Mouse (Mus musculus): ENCODE measurements around the gene Defb45.

Defb45 gene

GRCm38 (mm10) chr2:152599299-152599698 is at the start of gene Defb45:
Gene Defb45, minus strand, starts transcription at chr2:152599399.
- DNase-seq (ENCODE audit: low spot score in 2 of 2): no peak

- no peak for DNase-seq (ENCODE audit: low spot score in 2 of 2)
These were observed 40.4 kb upstream of the Defb45 start for GRCm38 (mm10) chr2:152639406-152640113.

GRCm38 (mm10) chr2:152638865-152639264 is 39.7 kb upstream of the Defb45 start:
- DNase-seq (ENCODE audit: low spot score in 2 of 2): no peak

- no peak for DNase-seq (ENCODE audit: low spot score in 2 of 2)
These were observed 38.2 kb upstream of the Defb45 start for GRCm38 (mm10) chr2:152637381-152637780.

- DNase-seq (ENCODE audit: low spot score in 2 of 2): no peak
These were observed 37.8 kb upstream of the Defb45 start for GRCm38 (mm10) chr2:152637006-152637322.

GRCm38 (mm10) chr2:152636246-152637005 is 37.2 kb upstream of the Defb45 start:
- peak; percentile 11 to 27 for DNase-seq (ENCODE audit: low spot score in 2 of 2)

GRCm38 (mm10) chr2:152634311-152634710 is 35.1 kb upstream of the Defb45 start:
- no peak for DNase-seq (ENCODE audit: low spot score in 2 of 2)

GRCm38 (mm10) chr2:152633334-152633733 is 34.1 kb upstream of the Defb45 start:
- no peak for DNase-seq (ENCODE audit: low spot score in 2 of 2)

- no peak for DNase-seq (ENCODE audit: low spot score in 2 of 2)
These were observed 30.7 kb upstream of the Defb45 start for GRCm38 (mm10) chr2:152629904-152630303.

GRCm38 (mm10) chr2:152629239-152629638 is 30.0 kb upstream of the Defb45 start:
- DNase-seq (ENCODE audit: low spot score in 2 of 2): no peak

GRCm38 (mm10) chr2:152628066-152628465 is 28.9 kb upstream of the Defb45 start:
- DNase-seq (ENCODE audit: low spot score in 2 of 2): no peak

GRCm38 (mm10) chr2:152626774-152627591 is 27.8 kb upstream of the Defb45 start, which contains the start of gene Rem1:
Gene Rem1, plus strand, starts transcription at chr2:152626951.
- no peak for DNase-seq (ENCODE audit: low spot score in 2 of 2)

- no peak for DNase-seq (ENCODE audit: low spot score in 2 of 2)
These were observed 26.1 kb upstream of the Defb45 start for GRCm38 (mm10) chr2:152625256-152625655.

GRCm38 (mm10) chr2:152624566-152624965 is 25.4 kb upstream of the Defb45 start:
- DNase-seq (ENCODE audit: low spot score in 2 of 2): no peak

- DNase-seq (ENCODE audit: low spot score in 2 of 2): no peak
These were observed 23.8 kb upstream of the Defb45 start, which contains the start of gene Defb25 for GRCm38 (mm10) chr2:152622953-152623352. Gene Defb25, minus strand, starts transcription at chr2:152623053.

- no peak for DNase-seq (ENCODE audit: low spot score in 2 of 2)
These were observed 23.0 kb upstream of the Defb45 start for GRCm38 (mm10) chr2:152622151-152622550.

GRCm38 (mm10) chr2:152620367-152621134 is 21.4 kb upstream of the Defb45 start:
- DNase-seq (ENCODE audit: low spot score in 2 of 2): peak in 1 of 2 experiments; percentile 7

GRCm38 (mm10) chr2:152617374-152617773 is 18.2 kb upstream of the Defb45 start:
- no peak for DNase-seq (ENCODE audit: low spot score in 2 of 2)

- no peak for DNase-seq (ENCODE audit: low spot score in 2 of 2)
These were observed 17.3 kb upstream of the Defb45 start for GRCm38 (mm10) chr2:152616470-152616869.

- peak; percentile 25 to 27 for DNase-seq (ENCODE audit: low spot score in 2 of 2)
These were observed 16.4 kb upstream of the Defb45 start for GRCm38 (mm10) chr2:152615563-152615962.

GRCm38 (mm10) chr2:152612193-152612592 is 13.0 kb upstream of the Defb45 start:
- DNase-seq (ENCODE audit: low spot score in 2 of 2): no peak
